Mouse (Mus musculus): ENCODE results near the gene Usp40.

Gene Usp40

DNA sequence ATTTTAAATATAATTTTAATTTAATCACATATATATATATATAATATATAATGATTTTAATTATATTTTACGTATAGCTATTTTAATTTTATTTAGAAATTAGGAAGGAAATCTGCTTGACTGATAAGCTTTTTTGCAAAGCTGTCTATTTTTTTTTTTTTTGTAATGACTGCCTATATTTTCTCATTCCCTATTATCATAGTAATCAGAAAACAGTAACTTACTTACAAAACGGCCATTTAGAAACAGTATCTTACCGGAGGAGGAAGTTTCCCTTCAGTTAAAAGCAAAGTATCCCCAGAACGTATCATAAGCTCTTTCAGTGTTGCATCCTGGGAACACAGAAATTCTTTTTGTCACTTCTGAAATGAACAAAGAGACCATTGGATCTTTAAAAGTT is 48.8 kb downstream of the Usp40 start:
- ChIA-PET POLR2A (no interaction called here), CTCF (interaction anchor here in 1 of 4 experiments (0.8 to 1.6 kb wide), 2 partner anchors 134 to 329 kb away, joined by 3 read pairs; no protein-coding TSS in a partner anchor)

DNA sequence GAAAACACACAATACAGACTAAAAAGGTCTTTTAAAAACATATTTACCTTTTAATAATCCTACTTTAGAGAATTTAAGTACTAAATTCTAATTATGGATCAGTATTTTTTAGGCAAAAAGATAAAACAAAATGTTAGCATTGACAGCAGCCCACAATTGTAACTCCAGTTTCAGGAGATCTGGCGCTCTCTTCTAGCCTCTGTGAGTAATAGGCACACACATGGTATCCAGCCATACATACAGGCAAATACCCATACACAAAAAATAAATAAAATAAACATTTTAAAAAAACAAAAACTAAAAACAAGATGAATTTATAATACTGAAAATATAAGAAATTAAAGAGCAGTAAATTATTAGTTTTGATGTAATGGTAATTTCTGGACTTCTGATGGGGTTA is 49.4 kb downstream of the Usp40 start:
- ChIA-PET POLR2A (no interaction called here), CTCF (interaction anchor here in 1 of 4 experiments (1.6 kb wide), 1 partner anchor 133 kb away, joined by 3 read pairs; no protein-coding TSS in a partner anchor)

DNA sequence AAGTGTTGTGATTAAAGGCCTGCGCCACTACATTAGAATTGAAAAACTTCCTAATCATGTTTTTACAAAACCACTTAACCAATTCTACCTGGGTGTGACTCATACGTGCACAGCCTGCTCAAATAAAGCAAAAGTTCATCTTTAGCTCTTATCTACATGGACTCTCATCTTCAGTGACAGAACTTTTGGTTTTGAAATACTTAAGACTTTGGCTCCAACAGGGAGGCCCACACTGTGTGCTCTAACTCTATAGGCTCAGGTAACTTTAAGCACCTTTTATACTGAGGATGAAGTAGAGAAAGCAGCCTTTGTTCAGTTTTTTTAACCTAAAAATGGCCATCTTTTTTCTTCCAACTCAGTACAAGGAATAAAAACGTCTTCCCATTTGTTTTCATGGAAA is 55.3 kb downstream of the Usp40 start:
- POLR2A ChIA-PET, result interaction anchor here in 2 of 4 experiments (1.2 to 1.3 kb wide), 2 partner anchors 19 to 24 kb away, joined by 3 read pairs; no protein-coding TSS in a partner anchor
- CTCF ChIA-PET, result no interaction called here

DNA sequence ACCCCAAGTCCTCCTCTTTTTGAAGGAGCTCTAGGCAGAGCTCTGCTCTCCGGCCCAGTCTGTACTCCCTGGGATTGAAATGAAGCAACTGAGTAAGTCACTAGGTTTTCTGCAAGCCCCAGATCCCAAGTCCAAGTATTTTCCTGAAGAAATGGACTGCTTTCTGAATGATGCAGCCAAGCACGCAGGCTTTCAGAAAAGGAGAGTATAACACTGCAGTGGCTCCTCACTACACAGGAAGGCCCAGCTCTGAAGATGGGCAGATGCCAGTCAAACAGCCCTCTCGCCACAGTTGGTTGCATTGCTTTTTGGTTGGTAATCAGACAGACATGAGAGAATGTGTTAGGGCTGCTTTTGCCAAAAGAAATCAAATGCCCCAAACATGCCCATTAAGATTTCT is 56.7 kb downstream of the Usp40 start:
- POLR2A ChIA-PET, result interaction anchor here in 2 of 4 experiments (0.6 kb wide), 2 partner anchors 24 to 767 kb away, joined by 3 to 7 read pairs; no protein-coding TSS in a partner anchor
- CTCF ChIA-PET, result interaction anchor here in 1 of 4 experiments (1.1 kb wide), 1 partner anchor 12 kb away, joined by 3 read pairs; no protein-coding TSS in a partner anchor

DNA sequence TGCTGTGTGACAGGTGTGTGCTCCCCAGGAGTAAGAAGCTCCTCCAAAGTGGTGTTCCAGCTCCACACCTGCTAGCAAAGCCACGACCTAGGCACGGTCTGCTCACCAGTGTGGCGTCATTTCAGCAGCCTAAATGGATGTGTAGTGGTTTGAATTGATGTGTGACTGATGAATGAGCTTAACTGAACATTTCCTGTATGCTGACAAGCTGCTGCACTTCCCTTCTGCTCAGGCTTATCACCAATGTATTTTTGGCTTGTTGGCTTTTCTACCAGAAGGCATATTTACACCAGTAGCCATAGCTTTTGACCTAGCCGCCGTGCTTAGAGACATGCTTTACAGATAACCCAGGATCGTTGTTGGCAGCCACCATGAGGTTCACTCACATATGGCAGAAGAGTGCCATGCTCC is 60.7 kb downstream of the Usp40 start:
- ChIA-PET POLR2A (interaction anchor here in 2 of 4 experiments (0.8 to 1.1 kb wide), 2 partner anchors 11 to 45 kb away, joined by 3 to 6 read pairs; no protein-coding TSS in a partner anchor), CTCF (interaction anchor here in 2 of 4 experiments (0.8 to 1.8 kb wide), 2 partner anchors 10 to 12 kb away, joined by 3 to 4 read pairs; no protein-coding TSS in a partner anchor)

DNA sequence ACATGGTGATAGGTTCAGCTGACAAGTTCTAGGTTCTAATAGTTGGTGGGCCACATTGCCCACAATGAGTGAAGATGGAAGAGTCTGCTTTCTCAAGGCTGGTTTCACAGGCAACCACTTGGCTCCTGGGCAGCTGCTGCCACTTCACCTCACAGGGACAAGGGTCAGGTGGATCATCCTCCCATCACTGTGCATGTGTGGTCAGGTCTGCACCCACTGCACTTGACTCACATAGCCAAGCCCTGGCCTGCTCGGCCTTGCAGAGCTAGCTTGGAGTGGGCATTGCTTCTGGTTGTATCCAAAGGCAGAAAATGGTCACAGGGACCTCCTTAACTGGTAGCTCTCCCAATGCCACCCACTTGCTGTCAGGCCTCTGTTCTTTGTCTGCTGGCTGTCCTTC is 66.6 kb downstream of the Usp40 start:
- POLR2A ChIA-PET, result interaction anchor here in 1 of 4 experiments (1.0 kb wide), 2 partner anchors 48 to 66 kb away, joined by 3 to 5 read pairs; no protein-coding TSS in a partner anchor
- CTCF ChIA-PET, result no interaction called here

DNA sequence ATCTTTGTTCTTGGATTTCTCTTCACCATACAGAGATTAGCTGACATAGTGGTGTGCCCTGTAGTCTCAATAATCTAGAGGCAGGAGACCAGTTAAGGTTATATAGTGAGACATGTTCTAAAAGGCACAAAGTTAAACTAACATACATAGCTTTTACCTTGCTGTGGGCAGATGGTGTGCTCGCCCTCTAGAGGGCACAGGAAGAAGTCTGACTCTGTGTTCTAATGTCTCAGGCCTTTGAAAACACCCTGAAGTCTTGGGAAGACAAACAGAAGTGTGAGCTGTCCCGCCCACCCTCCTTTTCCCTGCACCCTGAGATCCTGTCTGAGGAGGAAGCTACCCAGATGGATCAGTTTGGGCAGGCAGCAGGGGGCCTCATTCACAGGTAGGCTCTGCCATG is 71.8 kb downstream of the Usp40 start:
- ChIA-PET CTCF (interaction anchor here (0.5 to 2.0 kb wide), 21 partner anchors 9 to 489 kb away, joined by 3 to 6 read pairs (median 3); no protein-coding TSS in a partner anchor), POLR2A (interaction anchor here in 2 of 4 experiments (0.6 to 2.1 kb wide), 8 partner anchors 9 to 208 kb away, joined by 3 to 7 read pairs (median 4); no protein-coding TSS in a partner anchor)

DNA sequence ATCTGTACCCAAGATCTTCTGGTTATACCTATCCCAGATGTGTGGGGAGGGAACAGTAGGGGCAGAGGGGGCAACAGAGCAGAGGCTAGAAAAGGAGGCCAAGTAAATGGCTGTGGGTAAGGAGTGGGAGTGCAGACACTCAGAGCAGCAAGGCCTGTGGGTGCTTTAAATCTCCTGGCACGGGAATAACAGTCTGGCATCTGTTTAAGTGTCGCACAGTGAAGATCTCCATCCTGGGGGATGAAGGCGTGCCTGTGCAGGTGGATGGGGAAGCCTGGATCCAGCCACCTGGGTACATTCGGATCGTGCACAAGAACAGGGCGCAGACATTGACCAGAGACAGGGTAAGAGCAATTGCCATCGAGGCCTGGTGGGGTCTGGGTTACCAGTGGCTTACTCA is 72.3 kb downstream of the Usp40 start:
- POLR2A ChIA-PET, result interaction anchor here in 1 of 4 experiments (0.7 to 2.1 kb wide), 4 partner anchors 9 to 13 kb away, joined by 3 to 6 read pairs (median 5); no protein-coding TSS in a partner anchor
- CTCF ChIA-PET, result interaction anchor here in 3 of 4 experiments (0.5 to 2.0 kb wide), 17 partner anchors 9 to 489 kb away, joined by 3 to 6 read pairs (median 4); no protein-coding TSS in a partner anchor

DNA sequence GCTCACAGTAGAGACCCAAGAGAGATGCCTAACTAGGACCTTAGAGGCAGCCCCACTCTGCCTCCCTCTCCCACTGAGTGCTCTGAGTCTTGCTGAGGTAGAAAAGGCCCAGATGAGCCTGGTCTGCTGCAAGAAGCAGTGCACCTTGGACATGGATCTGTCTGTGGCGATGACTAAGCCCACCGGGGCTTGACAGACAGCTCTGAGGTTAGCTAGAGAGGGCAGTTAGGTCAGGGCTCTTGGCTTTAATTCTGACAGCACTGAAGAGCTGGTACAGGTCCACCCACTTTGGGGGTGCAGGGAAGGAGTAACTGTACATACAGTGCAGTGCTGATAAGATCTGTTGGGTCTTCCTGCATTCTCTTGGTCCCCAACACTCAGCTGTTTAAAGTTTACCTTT is 72.8 kb downstream of the Usp40 start:
- ChIA-PET POLR2A (interaction anchor here in 1 of 4 experiments (0.6 kb wide), 1 partner anchor 92 kb away, joined by 3 read pairs; no protein-coding TSS in a partner anchor), CTCF (interaction anchor here in 2 of 4 experiments (1.3 to 1.6 kb wide), 2 partner anchors 12 to 14 kb away, joined by 4 to 5 read pairs; no protein-coding TSS in a partner anchor)

DNA sequence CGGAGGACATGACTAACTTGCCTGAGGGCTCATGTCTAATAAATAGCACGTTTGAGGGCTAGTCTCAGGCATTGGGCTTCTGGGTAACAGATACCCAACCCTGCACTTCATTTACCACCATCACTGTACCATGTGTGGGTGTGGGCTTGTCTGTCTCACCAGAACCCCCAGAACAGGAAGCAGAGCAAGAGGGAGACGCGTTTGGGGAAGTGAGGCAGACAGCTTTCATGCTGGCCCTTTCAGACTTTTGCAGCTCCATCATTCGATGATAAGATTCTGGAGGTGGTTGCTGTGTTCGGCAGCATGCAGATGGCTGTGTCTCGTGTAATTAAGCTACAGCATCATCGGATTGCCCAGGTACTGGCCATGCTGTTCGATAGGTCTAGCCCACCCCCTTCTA is 73.3 kb downstream of the Usp40 start:
- ChIA-PET POLR2A (interaction anchor here in 1 of 4 experiments (0.6 kb wide), 1 partner anchor 92 kb away, joined by 3 read pairs; no protein-coding TSS in a partner anchor), CTCF (interaction anchor here in 2 of 4 experiments (1.3 to 1.6 kb wide), 2 partner anchors 13 kb away, joined by 4 to 5 read pairs; no protein-coding TSS in a partner anchor)

DNA sequence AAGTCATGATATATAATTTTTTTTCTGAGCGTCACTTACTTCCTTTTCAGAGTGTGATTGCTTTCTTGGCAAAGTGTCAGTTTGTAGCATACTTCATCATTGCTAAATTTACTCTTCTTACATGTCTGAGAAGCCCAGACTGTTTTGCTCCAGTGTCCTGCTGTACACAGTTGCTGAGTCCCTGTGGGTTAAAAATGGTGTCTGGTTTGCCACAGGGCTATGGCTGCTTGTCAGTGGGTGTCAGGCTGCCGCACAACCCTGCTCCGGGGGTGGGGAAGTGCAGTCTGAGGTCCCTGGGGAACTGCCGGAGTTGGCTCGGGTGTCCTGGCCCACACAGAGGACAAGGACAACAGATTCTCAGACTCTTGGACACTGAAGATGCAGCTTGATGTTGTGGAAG is 75.3 kb downstream of the Usp40 start:
- ChIA-PET CTCF (no interaction called here), POLR2A (interaction anchor here in 1 of 4 experiments (1.4 kb wide), 1 partner anchor 73 kb away, joined by 3 read pairs; no protein-coding TSS in a partner anchor)

DNA sequence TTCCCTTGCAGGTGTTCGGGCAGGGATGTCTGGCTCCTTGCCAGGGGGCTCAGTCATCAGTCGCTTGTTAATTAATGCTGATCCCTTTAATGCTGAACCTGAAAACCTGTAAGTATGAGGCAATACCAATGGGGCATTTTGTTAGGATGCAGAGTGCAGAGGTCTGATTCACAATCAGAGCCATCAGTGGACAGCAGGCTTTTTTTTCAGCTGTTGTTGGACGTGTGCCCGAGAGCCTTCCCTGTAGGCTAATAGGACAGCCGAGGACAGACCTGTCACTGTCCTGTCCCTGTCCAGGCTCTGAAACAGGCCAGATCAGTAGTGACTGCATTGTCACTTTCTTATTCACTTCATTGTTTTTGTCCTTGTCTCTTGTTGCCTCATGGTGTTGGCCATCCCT is 78.6 kb downstream of the Usp40 start:
- CTCF ChIA-PET, result no interaction called here

DNA sequence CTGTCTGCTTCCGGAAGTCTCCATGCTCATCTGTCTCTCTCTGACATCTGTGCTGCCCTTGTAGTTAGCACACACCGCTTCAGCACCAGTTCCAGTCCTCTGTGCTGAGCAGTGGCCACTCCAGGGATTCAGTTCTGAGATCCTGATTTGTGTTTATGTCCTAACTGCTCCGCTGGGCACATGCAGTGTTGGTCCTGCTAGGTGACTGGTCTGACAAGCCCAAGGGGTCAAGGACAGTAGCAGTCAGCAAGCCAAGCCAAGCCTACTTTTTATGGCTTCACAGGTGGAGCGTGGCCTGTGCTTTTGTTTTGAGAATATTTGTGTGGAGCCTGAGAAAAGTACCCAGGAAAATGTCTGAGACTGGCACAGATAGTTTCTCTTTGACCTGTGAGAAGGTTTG is 83.5 kb downstream of the Usp40 start:
- CTCF ChIA-PET, result interaction anchor here in 3 of 4 experiments (0.6 to 1.5 kb wide), 3 partner anchors 12 to 442 kb away, joined by 3 to 4 read pairs (median 4); no protein-coding TSS in a partner anchor
- POLR2A ChIA-PET, result no interaction called here

More for the DNA sequence above, 78.6 kb downstream of the Usp40 start:
- POLR2A ChIA-PET, result no interaction called here

DNA sequence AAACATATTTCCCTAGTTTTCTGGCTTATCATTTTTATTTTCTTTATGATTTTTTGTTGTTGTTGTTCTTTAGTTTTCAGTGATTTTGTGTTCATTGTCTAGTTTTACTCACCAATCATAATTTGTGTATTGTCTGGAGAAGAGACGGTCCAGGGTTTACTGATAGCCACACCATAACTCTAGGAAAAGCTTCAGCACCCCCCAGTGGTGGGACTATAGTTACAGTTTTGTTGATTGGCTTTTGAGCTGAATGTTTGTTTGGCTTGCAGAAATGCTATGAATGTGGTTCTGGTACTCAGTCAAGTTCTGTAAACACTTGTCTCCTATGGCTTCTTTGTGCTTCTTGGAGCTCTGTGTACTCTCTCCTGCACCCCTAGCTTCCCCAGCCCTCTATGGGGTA is 85.7 kb downstream of the Usp40 start:
- CTCF ChIA-PET, result interaction anchor here in 3 of 4 experiments (0.5 to 1.8 kb wide), 4 partner anchors 13 to 374 kb away, joined by 3 to 5 read pairs (median 3); no protein-coding TSS in a partner anchor
- POLR2A ChIA-PET, result interaction anchor here in 2 of 4 experiments (1.1 to 1.5 kb wide), 4 partner anchors 10 to 352 kb away, joined by 3 to 4 read pairs (median 4); no protein-coding TSS in a partner anchor

DNA sequence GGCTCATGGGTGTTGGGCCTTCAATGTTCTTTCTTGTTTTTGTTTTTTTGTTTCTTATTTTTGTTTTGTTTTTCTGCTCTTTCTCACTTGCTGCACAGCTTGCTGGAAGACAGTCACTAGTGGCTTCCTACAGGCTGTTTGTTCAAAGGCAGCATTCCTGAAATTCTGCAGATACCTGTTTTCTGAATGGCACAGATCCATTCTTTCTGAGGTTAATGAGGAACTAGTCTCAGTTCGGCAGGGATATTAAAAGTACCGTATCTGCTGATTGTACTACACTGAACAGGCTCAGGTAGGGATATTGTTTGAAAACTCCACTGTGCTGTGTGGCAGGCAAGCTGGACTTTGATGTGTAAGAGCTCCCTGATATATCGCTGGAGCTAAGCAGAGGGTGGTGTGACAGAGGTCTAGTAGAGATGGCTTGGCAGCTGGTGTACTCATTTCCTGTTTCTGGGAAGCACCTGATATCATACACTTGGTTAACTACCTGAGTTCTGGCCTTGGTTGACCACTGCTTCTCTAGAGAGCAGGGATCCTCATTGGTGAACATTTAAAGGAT is 88.2 kb downstream of the Usp40 start:
- ChIA-PET POLR2A (interaction anchor here in 1 of 4 experiments (0.7 kb wide), 1 partner anchor 631 kb away, joined by 3 read pairs; no protein-coding TSS in a partner anchor), CTCF (interaction anchor here in 1 of 4 experiments (0.6 kb wide), 1 partner anchor 85 kb away, joined by 3 read pairs; no protein-coding TSS in a partner anchor)

DNA sequence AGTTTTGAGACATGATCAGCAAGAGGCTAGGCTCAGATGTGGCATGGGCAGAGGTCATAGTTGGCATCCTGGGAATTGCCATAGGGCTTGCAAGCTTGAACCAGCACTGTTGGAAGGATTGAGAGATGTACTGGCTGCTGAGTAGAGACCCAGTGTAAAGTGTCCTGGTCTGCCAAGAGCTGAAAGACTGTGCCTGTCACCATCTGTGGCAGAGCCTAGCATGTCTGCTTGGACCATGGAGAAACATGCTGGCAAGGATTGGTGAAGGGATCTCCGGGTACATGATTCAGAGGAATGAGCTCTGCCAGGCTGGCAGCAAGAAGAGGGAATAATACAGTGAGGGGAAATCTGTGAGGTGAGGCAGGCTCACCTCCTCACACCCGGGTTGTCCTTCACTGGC is 90.3 kb downstream of the Usp40 start:
- CTCF ChIA-PET, result no interaction called here
- POLR2A ChIA-PET, result no interaction called here

DNA sequence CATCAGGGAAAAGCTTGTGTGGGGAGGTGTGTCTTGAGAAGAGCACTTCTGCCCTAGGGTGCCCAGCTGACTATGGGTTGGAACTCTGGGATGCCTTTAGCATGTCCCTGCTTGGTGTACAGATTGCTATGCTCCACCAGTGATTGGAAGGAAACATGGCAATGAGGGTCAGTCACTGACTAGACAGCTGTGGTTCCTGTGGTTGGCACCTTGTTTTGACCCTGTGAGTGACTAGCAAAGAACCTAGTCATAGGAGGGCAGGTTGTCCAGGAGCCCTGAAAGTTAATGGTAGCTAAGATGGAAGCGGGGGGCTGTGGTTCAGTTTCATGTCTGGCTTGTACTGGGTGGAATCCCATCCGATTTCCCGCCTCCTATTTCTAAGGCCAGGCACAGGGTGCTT is 91.0 kb downstream of the Usp40 start:
- ChIA-PET POLR2A (no interaction called here), CTCF (no interaction called here)

DNA sequence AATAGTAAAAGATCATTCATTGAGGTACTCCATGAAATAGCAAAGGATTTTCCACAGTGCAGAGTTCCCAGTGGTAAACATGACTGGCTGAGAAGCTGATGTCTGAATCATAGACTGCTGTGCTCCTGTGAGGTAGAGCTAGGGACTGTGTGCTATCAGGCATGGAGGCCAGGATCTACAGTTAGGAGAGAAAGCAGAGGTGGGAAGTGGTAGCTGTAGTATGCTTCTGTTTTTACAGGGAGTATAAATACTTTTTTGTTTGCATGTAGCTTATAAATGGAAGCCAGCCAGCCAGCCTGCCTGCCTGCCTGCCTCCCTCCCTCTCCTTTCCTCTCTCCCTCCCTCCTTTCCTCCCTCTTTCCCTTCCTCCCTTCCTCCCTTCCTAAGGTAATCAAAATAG is 95.0 kb downstream of the Usp40 start:
- CTCF ChIA-PET, result no interaction called here
- POLR2A ChIA-PET, result interaction anchor here in 1 of 4 experiments (1.7 kb wide), 1 partner anchor 10 kb away, joined by 4 read pairs; no protein-coding TSS in a partner anchor

DNA sequence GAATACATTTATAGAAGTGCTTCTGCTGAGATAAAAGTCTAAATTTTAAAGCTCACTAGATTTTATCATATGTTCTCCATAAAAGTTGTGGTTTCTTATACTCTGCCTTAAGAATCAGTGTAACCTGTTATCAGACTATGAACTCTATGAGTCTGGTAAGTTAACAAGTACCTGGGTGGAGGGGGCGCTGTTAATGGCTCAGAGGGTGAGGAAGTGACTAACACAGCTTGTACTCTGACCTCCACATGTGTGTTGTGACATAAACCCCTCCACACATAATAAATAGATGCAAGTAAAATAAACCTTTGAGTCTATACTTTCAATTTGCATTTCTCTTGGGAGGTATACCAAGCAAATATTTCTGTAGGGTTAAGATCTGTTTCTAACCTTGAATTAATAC is 97.9 kb downstream of the Usp40 start:
- CTCF ChIA-PET, result no interaction called here

DNA sequence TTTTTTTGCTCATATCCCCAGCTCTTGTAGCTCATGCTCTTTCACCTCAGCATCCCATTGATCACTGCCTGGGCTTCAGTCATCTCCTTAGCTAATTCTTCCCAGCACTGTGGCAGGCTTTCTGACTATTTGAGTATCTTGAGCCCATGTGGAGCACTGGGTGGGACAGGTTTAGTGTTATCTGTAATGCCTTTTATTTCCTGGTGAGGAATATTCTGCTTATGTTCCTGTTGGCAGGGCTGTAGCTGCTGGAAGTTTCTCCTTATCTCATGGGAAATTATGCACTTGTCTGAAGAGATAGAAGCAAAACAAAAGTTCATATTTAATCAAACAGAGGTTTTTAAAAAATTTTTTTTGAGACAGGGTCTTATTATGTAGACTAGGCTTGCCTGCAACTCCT is 98.8 kb downstream of the Usp40 start:
- CTCF ChIA-PET, result no interaction called here
- POLR2A ChIA-PET, result interaction anchor here in 2 of 4 experiments (0.7 to 1.2 kb wide), 2 partner anchors 31 to 67 kb away, joined by 3 to 4 read pairs; no protein-coding TSS in a partner anchor

More for the DNA sequence above, 97.9 kb downstream of the Usp40 start:
- POLR2A ChIA-PET, result interaction anchor here in 1 of 4 experiments (1.2 kb wide), 1 partner anchor 32 kb away, joined by 3 read pairs; no protein-coding TSS in a partner anchor
